Mouse (Mus musculus) hindbrain, embryonic 16.5 days (tissue): ENCODE data around the gene Ciart. TPM values are rescaled to one million over a fixed set of nuclear protein-coding genes. Genes with fewer than 3 reads are reported as not detected.
"Not testable (repeated sequence)": the region's sequence is repeated elsewhere in the genome, so short reads cannot be mapped to it uniquely, and the experiment has no call there.

Source experiments
- ATAC-seq: fragments of 200-750 bp; cut with Nextera tagmentation; 2 replicates; pipeline ENCODE4 v1.8.0; 2017; ENCODE audit warnings: moderate TSS enrichment, moderate library complexity
- H3K27ac ChIP-seq: fragments of 300-500 bp; sonication (generic); 2 replicates; pipeline ENCODE4 v1.5.1; 2014; ENCODE audit warnings: low read depth, mild to moderate bottlenecking, control low read depth, low read length, moderate library complexity
- H3K27me3 ChIP-seq: fragments of 300-500 bp; sonication (generic); replicated peaks from 2 replicates; pipeline ENCODE4 v1.6.1; 2014; ENCODE audit warnings: low read length; ENCODE audit not compliant: control insufficient read depth, insufficient read depth
- H3K36me3 ChIP-seq: fragments of 300-500 bp; sonication (generic); 2 replicates; pipeline ENCODE4 v1.6.1; 2014; ENCODE audit warnings: mild to moderate bottlenecking, low read length, moderate library complexity, mixed read lengths; ENCODE audit not compliant: control insufficient read depth, insufficient read depth
- H3K4me1 ChIP-seq: fragments of 300-500 bp; sonication (generic); 2 replicates; pipeline ENCODE4 v1.6.1; 2014; ENCODE audit warnings: low read depth, low read length; ENCODE audit not compliant: control insufficient read depth, insufficient read depth
- H3K4me2 ChIP-seq: fragments of 300-500 bp; sonication (generic); 2 replicates; pipeline ENCODE4 v1.6.1; 2014; ENCODE audit warnings: mild to moderate bottlenecking, low read length, control low read depth, moderate library complexity
- H3K4me3 ChIP-seq: fragments of 300-500 bp; sonication (generic); 2 replicates; pipeline ENCODE4 v1.5.1; 2014; ENCODE audit warnings: mild to moderate bottlenecking, low read length, control low read depth, moderate library complexity
- H3K9ac ChIP-seq: fragments of 300-500 bp; sonication (generic); 2 replicates; pipeline ENCODE4 v1.6.1; 2014; ENCODE audit warnings: low read depth, mild to moderate bottlenecking, control low read depth, low read length, moderate library complexity
- H3K9me3 ChIP-seq: fragments of 300-500 bp; sonication (generic); 2 replicates; pipeline ENCODE4 v1.6.1; 2014; ENCODE audit warnings: mild to moderate bottlenecking, low read length, moderate library complexity; ENCODE audit not compliant: control insufficient read depth
- WGBS: fragments of 180-500 bp; shearing (Covaris S2); extraction: QIAGEN DNeasy Blood & Tissue Kit; methylation state at CpG from one replicate; pipeline ENCODE4 v1.1.7; 2014; 5-methylcytosine and 5-hydroxymethylcytosine counted together
- polyA plus RNA-seq: library from polyadenylated mRNA; unstranded; fragments of >200 nt; fragmentation: Nextera tagmentation; extraction: Ambion mirVana; gene quantifications from 2 replicates; pipeline ENCODE4 v1.2.1, GENCODE M21; 2015

The Ciart gene
- polyA plus RNA-seq, 1 experiment from 2014 or later, result 6.1 TPM

- no peak overlapping the region for H3K4me2 ChIP-seq
- H3K9ac ChIP-seq, result no peak overlapping the region
- H3K27me3 ChIP-seq, result no peaks in the 10 kb centered on the region
- 77% methylated on average over 10 of the region's 10 CpGs for WGBS
- H3K36me3 ChIP-seq, result peaks cover 4% of the 10 kb centered on the region; the same call in 1 of the 2 replicates
- H3K9me3 ChIP-seq, result no peaks in the 10 kb centered on the region
- ATAC-seq, result no peak
- peaks cover 1% of the 10 kb centered on the region; the same call in 1 of the 2 replicates for H3K4me1 ChIP-seq
- no peak overlapping the region for H3K4me3 ChIP-seq
- H3K27ac ChIP-seq, result no peak overlapping the region
Observed at GRCm38 (mm10) chr3:95861216-95861615, 20.8 kb downstream of the Ciart start.

GRCm38 (mm10) chr3:95860323-95860722 is 21.7 kb downstream of the Ciart start:
- Histone ChIP-seq H3K4me1 (peaks cover 2% of the 10 kb centered on the region; the same call in 1 of the 2 replicates), H3K9ac (no peak overlapping the region), H3K27me3 (no peaks in the 10 kb centered on the region), H3K4me2 (no peak overlapping the region), H3K9me3 (no peaks in the 10 kb centered on the region), H3K4me3 (no peak overlapping the region), H3K36me3 (peaks cover 4% of the 10 kb centered on the region; the same call in 1 of the 2 replicates), H3K27ac (no peak overlapping the region)
- WGBS, result 90% methylated on average over 3 of the region's 3 CpGs
- ATAC-seq, result no peak

- H3K4me2 ChIP-seq, H3K9ac ChIP-seq, H3K27me3 ChIP-seq, H3K9me3 ChIP-seq, H3K27ac ChIP-seq, H3K36me3 ChIP-seq, H3K4me3 ChIP-seq, H3K4me1 ChIP-seq, ATAC-seq: not testable (repeated sequence)
- 82% methylated on average over 3 of the region's 3 CpGs for WGBS
Observed at GRCm38 (mm10) chr3:95858278-95858677, 23.8 kb downstream of the Ciart start.

- H3K9me3 ChIP-seq, H3K4me3 ChIP-seq, H3K9ac ChIP-seq, H3K4me1 ChIP-seq, ATAC-seq, H3K36me3 ChIP-seq, H3K4me2 ChIP-seq, H3K27me3 ChIP-seq, H3K27ac ChIP-seq: not testable (repeated sequence)
- 87% methylated on average over 1 of the region's 1 CpGs for WGBS
Observed at GRCm38 (mm10) chr3:95857050-95857449, 25.0 kb downstream of the Ciart start.

- Histone ChIP-seq H3K27ac (peak overlapping the region; percentile 72), H3K9me3 (no peaks in the 10 kb centered on the region), H3K9ac (peak overlapping the region; percentile 83), H3K4me3 (peak overlapping the region; percentile 90), H3K36me3 (peaks cover 13% of the 10 kb centered on the region), H3K27me3 (no peaks in the 10 kb centered on the region), H3K4me1 (peaks cover 8% of the 10 kb centered on the region), H3K4me2 (peak overlapping the region; percentile 71)
- 23% methylated on average over 7 of the region's 7 CpGs for WGBS
- peak; percentile 19 for ATAC-seq
Observed at GRCm38 (mm10) chr3:95856115-95856514, 25.9 kb downstream of the Ciart start.

GRCm38 (mm10) chr3:95855502-95856089 is 26.5 kb downstream of the Ciart start, which contains the start of gene Prpf3:
Gene Prpf3 (minus strand): TSS chr3:95855885.
- Histone ChIP-seq H3K36me3 (peaks cover 13% of the 10 kb centered on the region), H3K9me3 (no peaks in the 10 kb centered on the region), H3K4me3 (peak within 1 kb of the TSS; percentile 90), H3K27ac (peak within 1 kb of the TSS; percentile 80), H3K9ac (peak within 1 kb of the TSS; percentile 83), H3K4me1 (peaks cover 8% of the 10 kb centered on the region), H3K27me3 (no peaks in the 10 kb centered on the region), H3K4me2 (peak within 1 kb of the TSS; percentile 71)
- 0% methylated on average over 56 of the region's 56 CpGs for WGBS
- ATAC-seq, result peak; percentile 99

- no peak for ATAC-seq
- WGBS, result 96% methylated on average over 8 of the region's 8 CpGs
- Histone ChIP-seq H3K4me2 (no peak overlapping the region), H3K4me1 (peaks cover 8% of the 10 kb centered on the region), H3K9ac (no peak overlapping the region), H3K4me3 (no peak overlapping the region), H3K9me3 (no peaks in the 10 kb centered on the region), H3K27ac (no peak overlapping the region), H3K27me3 (no peaks in the 10 kb centered on the region), H3K36me3 (peaks cover 27% of the 10 kb centered on the region)
Observed at GRCm38 (mm10) chr3:95851317-95851716, 30.7 kb downstream of the Ciart start.

- no peak for ATAC-seq
Observed at GRCm38 (mm10) chr3:95850611-95851010, 31.4 kb downstream of the Ciart start.

GRCm38 (mm10) chr3:95842503-95843214 is 39.4 kb downstream of the Ciart start:
- 88% methylated on average over 3 of the region's 3 CpGs for WGBS
- H3K9ac ChIP-seq, result no peak overlapping the region
- no peaks in the 10 kb centered on the region for H3K4me1 ChIP-seq
- H3K27ac ChIP-seq, result no peak overlapping the region
- H3K9me3 ChIP-seq, result no peaks in the 10 kb centered on the region
- no peak overlapping the region for H3K4me3 ChIP-seq
- ATAC-seq, result no peak
- H3K27me3 ChIP-seq, result no peaks in the 10 kb centered on the region
- H3K36me3 ChIP-seq, result peaks cover 44% of the 10 kb centered on the region
- no peak overlapping the region for H3K4me2 ChIP-seq

More at GRCm38 (mm10) chr3:95850611-95851010, 31.4 kb downstream of the Ciart start:
- H3K9ac ChIP-seq, result no peak overlapping the region
- H3K27ac ChIP-seq, result no peak overlapping the region
- H3K27me3 ChIP-seq, result no peaks in the 10 kb centered on the region
- no peaks in the 10 kb centered on the region for H3K9me3 ChIP-seq
- H3K4me3 ChIP-seq, result no peak overlapping the region
- WGBS, result 91% methylated on average over 4 of the region's 4 CpGs
- peaks cover 32% of the 10 kb centered on the region for H3K36me3 ChIP-seq
- H3K4me1 ChIP-seq, result peaks cover 6% of the 10 kb centered on the region
- no peak overlapping the region for H3K4me2 ChIP-seq
